Mouse (Mus musculus) embryonic facial prominence, embryonic 10.5 days (tissue): ENCODE results near the gene Flt3l. TPM values are rescaled to one million over a fixed set of nuclear protein-coding genes. Genes with fewer than 3 reads are reported as not detected.

Experiments
- DNase-seq: peaks from one replicate; pipeline ENCODE4 v3.0.0-alpha.2; 2017; ENCODE audit warnings: low spot score
- H3K27ac ChIP-seq: fragments of 300-500 bp; sonication (generic); replicated peaks from 2 replicates; pipeline ENCODE4 v1.5.1; 2016; ENCODE audit warnings: mild to moderate bottlenecking
- H3K27me3 ChIP-seq: fragments of 300-500 bp; sonication (generic); replicated peaks from 2 replicates; pipeline ENCODE4 v1.6.1; 2016; ENCODE audit warnings: low read depth, mild to moderate bottlenecking; ENCODE audit not compliant: poor library complexity, severe bottlenecking
- H3K36me3 ChIP-seq: fragments of 300-500 bp; sonication (generic); replicated peaks from 2 replicates; pipeline ENCODE4 v1.6.1; 2016; ENCODE audit warnings: mild to moderate bottlenecking, moderate library complexity
- H3K4me1 ChIP-seq: fragments of 300-500 bp; sonication (generic); 2 replicates; pipeline ENCODE4 v1.6.1; 2016
- H3K4me3 ChIP-seq: fragments of 300-500 bp; sonication (generic); 2 replicates; pipeline ENCODE4 v1.5.1; 2016; ENCODE audit warnings: mild to moderate bottlenecking, moderate library complexity
- H3K9me3 ChIP-seq: fragments of 300-500 bp; sonication (generic); 2 replicates; pipeline ENCODE4 v1.6.1; 2016; ENCODE audit warnings: mild to moderate bottlenecking
- WGBS: fragments of 180-500 bp; shearing (Covaris S2); methylation state at CpG from one replicate; pipeline ENCODE4 v1.1.7; 2016; 5-methylcytosine and 5-hydroxymethylcytosine counted together
- polyA plus RNA-seq: library from polyadenylated mRNA; unstranded; fragments of >200 nt; fragmentation: Nextera tagmentation; extraction: Ambion mirVana; gene quantifications from 2 replicates; pipeline ENCODE4 v1.2.1, GENCODE M21; 2016

Flt3l gene
- polyA plus RNA-seq, 1 experiment from 2014 or later = 1.8 TPM

DNA sequence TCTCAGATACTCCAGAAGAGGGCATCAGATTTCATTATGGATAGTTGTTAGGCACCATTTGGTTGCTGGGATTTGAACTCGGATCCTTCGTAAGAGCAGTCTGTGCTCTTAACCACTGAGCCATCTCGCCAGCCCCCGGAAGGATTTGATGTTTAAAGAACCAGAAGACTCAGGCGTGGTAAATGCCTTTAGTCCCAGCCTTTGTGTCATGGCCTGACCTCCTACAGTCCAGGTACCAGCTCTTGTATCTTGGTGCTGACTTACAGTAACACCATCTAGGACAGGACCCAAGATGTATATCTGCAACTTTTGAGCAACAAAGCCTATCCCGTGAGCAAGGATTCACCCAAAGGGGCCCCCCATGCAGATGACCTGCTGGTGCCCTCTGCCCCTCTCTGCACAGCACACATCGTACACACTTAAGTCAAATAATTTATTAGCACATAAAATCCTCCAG is 11.1 kb downstream of the Flt3l start:
- H3K4me3 ChIP-seq = peak overlapping the region; percentile 88

DNA sequence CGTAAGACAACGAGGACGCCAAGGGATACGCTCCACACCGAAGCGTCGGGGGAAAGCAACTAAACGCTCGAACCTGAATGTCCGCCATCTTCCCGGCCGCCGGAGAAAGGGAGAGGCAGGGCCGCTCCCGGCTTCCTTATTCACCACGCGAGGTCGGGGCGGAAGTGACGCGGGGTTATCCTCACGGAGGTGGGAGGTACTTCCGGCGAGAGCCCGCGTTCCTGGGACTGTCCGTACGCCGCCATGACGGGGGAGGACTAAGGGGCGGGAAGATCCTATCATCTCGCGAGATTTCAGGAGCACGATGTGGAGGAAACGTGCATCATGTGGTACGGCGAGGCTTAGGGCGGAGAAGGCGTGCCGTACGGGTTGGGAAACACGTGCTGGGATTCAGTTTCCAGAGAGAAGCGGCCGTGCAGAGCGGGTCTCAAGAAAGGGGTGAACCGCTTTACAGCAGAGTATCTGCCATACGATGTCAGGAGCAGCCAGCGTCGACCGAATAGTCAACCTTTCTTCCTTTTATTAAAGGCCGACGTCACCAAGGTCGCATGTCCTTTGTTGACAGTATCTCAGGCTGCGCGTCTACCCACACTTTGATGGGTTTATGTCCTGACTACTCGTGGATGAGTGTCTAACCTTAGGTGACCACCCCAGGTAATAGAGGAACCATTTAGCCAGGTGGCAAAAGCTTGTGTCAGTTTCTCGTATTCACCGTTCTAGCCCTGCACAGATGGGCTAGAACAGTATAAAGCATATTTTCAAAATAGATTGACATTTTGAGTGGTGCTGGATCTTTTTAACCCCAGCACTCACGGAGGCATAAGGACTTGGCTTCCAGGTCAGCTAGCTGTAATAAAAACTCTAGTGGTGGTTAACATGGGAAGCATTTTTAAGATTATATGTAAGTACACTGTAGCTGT is 11.7 kb downstream of the Flt3l start, which contains the start of gene Rps11:
TSS of gene Rps11 (minus strand) at position 216 of the 920 bp plus-strand sequence.
- peak; percentile 99 for DNase-seq
- peaks cover 58% of the 10 kb centered on the region for H3K4me1 ChIP-seq

More for the DNA sequence above, 11.1 kb downstream of the Flt3l start:
- H3K27me3 ChIP-seq = no peaks in the 10 kb centered on the region
- 18% methylated on average over 7 of the region's 7 CpGs for WGBS
- H3K9me3 ChIP-seq = no peaks in the 10 kb centered on the region
- DNase-seq = peak; percentile 61
- peaks cover 66% of the 10 kb centered on the region for H3K36me3 ChIP-seq
- peaks cover 65% of the 10 kb centered on the region for H3K4me1 ChIP-seq
- peak overlapping the region; percentile 96; the same call in 1 of the 2 replicates for H3K27ac ChIP-seq

DNA sequence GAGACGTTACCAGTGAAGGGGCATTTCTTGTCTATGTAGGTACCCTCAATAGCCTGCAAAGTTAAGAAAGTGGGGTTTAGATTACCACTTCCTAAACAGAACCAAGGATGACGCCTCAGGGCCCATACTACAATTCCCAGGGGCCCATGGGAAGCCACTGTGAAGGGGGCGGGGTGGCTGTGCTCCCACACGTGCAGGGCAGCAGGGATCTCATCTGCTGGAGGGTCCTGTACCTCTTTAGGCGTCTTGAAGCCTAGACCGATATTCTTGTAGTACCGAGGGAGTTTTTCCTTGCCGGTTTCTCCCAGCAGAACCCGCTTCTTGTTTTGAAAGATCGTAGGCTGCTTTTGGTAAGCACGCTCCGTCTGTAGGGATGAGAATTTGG is 13.1 kb downstream of the Flt3l start:
- peak; percentile 36 for DNase-seq
- Histone ChIP-seq H3K9me3 (no peaks in the 10 kb centered on the region), H3K27me3 (no peaks in the 10 kb centered on the region), H3K36me3 (peaks cover 86% of the 10 kb centered on the region), H3K4me1 (peaks cover 53% of the 10 kb centered on the region), H3K27ac (peak overlapping the region; percentile 96), H3K4me3 (peak overlapping the region; percentile 88)
- WGBS = 27% methylated on average over 12 of the region's 12 CpGs

More for the DNA sequence above, 11.7 kb downstream of the Flt3l start, which contains the start of gene Rps11:
- peak within 1 kb of the TSS; percentile 88 for H3K4me3 ChIP-seq
- WGBS = under 1% methylated on average over 59 of the region's 59 CpGs
- H3K9me3 ChIP-seq = no peaks in the 10 kb centered on the region
- H3K27ac ChIP-seq = peak within 1 kb of the TSS; percentile 96
- peaks cover 73% of the 10 kb centered on the region for H3K36me3 ChIP-seq
- H3K27me3 ChIP-seq = no peaks in the 10 kb centered on the region

DNA sequence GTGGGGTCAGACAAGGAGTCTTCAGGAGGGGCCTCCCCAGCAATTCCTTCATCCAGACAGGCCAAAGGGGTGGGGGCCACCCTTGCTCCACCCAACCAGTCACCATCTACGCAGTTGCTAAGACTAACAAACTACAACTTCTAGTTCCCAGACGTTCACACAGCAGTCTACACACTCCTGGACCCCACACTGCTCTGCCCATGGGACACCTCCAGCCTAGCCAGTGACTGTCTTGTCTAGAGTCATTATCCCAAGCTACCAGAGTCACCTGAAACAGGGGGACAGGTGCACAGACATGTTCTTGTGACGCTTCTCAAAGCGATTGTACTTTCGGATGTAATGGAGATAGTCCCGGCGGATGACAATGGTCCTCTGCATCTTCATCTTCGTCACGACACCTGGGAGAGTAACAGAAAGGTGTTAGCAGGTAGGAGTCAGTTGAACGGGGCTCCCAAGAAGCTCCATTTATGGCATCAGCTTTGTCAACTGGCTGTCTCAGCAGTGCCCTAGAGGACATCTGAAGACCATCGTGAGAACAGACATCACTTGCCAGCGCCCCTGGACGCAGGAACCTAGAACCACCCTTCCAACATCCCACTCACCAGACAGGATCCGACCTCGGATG is 13.6 kb downstream of the Flt3l start:
- H3K36me3 ChIP-seq = peaks cover 88% of the 10 kb centered on the region
- peaks cover 55% of the 10 kb centered on the region for H3K4me1 ChIP-seq
- peak overlapping the region; percentile 96 for H3K27ac ChIP-seq

DNA sequence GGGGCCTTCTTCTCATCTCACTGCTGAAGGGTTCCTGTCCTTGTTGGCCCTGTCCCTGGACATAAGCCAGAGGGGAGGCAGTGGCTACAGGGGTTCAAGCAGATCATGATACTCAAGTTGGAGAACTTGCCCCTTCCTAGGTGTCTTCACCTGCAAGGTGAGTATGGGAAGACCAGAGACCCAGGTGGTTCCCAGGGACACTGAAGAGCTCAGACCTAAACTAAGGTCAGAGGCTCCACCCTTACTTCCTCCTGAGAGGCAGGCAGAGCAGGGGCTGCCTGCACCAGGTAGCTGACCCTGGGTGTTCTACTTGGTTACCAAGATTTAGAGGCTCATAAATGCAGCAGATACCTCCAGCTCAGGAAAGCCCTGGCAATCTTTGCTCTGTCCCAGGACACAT is 14.3 kb downstream of the Flt3l start:
- Histone ChIP-seq H3K4me3 (peak overlapping the region; percentile 33; the same call in 1 of the 2 replicates), H3K4me1 (peaks cover 51% of the 10 kb centered on the region), H3K36me3 (peaks cover 83% of the 10 kb centered on the region), H3K27ac (no peak overlapping the region), H3K9me3 (no peaks in the 10 kb centered on the region), H3K27me3 (no peaks in the 10 kb centered on the region)
- no peak for DNase-seq

More for the DNA sequence above, 13.6 kb downstream of the Flt3l start:
- Histone ChIP-seq H3K27me3 (no peaks in the 10 kb centered on the region), H3K9me3 (no peaks in the 10 kb centered on the region), H3K4me3 (peak overlapping the region; percentile 88)
- WGBS = 87% methylated on average over 15 of the region's 15 CpGs
- no peak for DNase-seq

DNA sequence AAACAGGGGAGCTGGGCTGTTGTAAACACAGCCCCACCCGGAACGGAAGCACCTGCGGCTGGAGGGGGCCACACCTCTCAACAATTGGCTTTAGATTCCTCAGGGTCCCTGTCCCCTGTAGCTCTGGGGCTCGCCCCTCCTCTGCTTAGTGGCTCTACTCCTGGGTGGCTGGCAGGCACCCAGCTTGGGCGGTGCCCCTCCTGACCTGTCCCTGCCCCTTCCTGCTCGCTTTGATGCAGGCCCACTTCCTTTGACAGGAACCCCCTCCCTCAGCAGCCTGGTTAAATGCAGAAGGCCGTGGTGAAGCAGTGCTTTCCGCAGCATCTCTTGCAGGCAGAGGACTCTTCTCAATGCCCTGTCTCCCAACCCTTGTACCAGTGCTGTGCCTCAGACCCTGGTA is 14.8 kb downstream of the Flt3l start:
- WGBS = 78% methylated on average over 8 of the region's 8 CpGs
- peaks cover 77% of the 10 kb centered on the region for H3K36me3 ChIP-seq
- H3K4me1 ChIP-seq = peaks cover 46% of the 10 kb centered on the region
- H3K27me3 ChIP-seq = no peaks in the 10 kb centered on the region
- peak overlapping the region; percentile 33; the same call in 1 of the 2 replicates for H3K4me3 ChIP-seq
- DNase-seq = no peak
- no peaks in the 10 kb centered on the region for H3K9me3 ChIP-seq
- H3K27ac ChIP-seq = no peak overlapping the region

DNA sequence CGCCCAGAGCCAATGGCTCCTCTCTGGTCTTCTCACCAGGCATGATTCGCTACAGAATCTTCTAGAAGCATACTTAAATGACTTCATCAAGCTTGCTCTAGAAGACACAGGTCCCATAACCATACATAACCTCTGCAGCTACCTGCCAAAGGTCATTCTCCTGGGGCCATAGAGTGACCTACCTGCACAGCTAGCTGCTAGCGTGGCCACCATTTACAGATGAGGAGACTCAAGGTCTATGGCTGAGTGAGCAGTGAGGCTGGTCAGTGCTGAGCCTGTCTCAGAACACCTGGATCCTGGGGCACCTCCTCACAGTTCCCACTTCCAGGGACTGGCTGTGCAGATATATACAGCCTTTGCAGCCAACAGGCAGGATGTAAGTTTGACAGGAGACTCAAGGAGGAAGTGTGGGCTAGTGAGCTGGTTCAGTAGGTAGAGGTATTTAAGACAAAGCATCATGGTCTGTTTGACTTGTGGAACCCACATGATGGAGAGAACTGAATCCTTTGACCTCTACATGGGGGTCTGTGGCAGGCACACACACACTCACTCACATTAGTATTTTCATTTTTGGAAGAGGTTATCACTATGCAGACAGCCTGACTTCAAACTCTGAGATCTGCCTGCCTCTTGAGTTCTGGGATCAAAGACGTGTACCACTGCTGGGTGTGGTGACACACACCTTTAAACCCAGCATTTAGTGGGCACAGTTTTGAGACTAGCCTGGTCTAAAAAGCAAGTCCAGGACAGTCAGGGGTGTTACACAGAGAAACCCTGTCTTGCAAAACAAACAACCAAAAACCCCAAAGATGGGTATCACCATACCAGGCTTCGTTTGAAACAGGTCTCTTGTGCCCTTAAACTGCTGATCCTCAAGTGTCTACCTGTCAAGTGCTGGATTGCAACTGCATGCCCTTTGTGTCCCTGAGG is 16.2 kb downstream of the Flt3l start:
- Histone ChIP-seq H3K4me3 (0 out of 2 replicates have a peak overlapping the region, but pooled peaks have one; percentile 33), H3K9me3 (no peaks in the 10 kb centered on the region), H3K4me1 (peaks cover 32% of the 10 kb centered on the region), H3K27me3 (no peaks in the 10 kb centered on the region), H3K36me3 (peaks cover 64% of the 10 kb centered on the region), H3K27ac (no peak overlapping the region)
- no peak for DNase-seq
- 86% methylated on average over 5 of the region's 5 CpGs for WGBS

DNA sequence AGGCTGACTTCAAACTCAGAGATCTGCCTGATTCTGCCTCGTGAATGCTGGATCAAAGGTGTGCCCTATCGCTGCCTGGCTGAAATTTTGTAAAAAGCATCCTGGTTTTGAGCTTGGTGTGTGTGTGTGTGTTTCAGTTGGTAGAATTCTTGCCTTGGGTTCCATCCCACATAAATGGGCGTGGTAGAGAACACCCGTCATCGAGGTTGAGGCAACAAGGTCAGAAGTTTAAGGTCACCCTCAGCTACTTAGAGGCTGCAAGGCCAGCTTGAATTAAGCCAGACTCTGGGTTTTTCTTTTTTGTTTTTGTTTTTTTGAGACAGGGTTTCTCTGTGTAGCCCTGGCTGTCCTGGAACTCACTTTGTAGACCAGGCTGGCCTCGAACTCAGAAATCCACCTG is 17.9 kb downstream of the Flt3l start:
- Histone ChIP-seq H3K4me1 (peaks cover 25% of the 10 kb centered on the region), H3K9me3 (no peaks in the 10 kb centered on the region), H3K4me3 (no peak overlapping the region), H3K27me3 (no peaks in the 10 kb centered on the region), H3K27ac (no peak overlapping the region), H3K36me3 (peaks cover 59% of the 10 kb centered on the region)
- no peak for DNase-seq
- 94% methylated on average over 6 of the region's 6 CpGs for WGBS

DNA sequence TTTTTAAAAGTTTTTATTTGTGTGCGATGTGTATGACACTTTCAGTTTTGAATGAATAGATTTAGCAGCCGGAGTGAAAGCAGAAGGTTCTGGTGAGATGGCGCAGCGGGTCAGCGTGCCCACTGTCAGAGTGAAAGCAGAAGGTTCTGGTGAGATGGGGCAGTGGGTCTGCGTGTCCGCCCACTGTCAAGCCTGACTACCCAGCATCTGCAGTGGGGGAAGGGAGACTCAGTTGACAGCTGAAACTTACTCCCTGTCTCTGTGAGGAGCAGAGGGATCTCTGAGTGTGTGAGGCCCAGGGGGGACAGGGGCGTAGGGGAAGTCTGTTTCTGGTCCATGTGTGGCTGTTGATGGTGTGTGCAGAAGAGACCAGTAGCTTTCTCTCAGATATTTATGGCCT is 18.7 kb downstream of the Flt3l start:
- peaks cover 51% of the 10 kb centered on the region for H3K36me3 ChIP-seq

DNA sequence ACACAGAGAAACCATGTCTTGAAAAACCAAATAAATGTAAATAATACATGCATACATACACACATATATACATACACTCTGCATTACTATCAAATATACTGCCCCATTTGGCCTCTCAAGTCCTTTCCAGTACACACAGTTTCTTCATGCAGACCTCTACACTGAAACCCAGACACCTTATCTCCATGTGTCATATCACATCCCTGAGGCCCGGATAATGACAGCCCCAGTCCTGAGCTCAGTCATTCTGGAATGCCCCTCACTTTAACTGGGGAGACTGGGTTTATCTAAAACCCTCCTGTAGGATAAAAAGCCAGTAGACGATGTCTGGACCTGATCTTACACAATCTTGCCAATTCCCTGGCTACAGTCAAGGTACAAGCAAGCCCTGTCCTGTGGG is 22.8 kb downstream of the Flt3l start:
- no peaks in the 10 kb centered on the region for H3K9me3 ChIP-seq
- no peak overlapping the region for H3K4me3 ChIP-seq
- H3K36me3 ChIP-seq = peaks cover 10% of the 10 kb centered on the region
- H3K27ac ChIP-seq = no peak overlapping the region
- no peaks in the 10 kb centered on the region for H3K27me3 ChIP-seq
- 90% methylated on average over 2 of the region's 2 CpGs for WGBS
- no peak for DNase-seq
- 0 out of 2 replicates have a peak, but pooled peaks cover 3% of the 10 kb centered on the region for H3K4me1 ChIP-seq

More for the DNA sequence above, 18.7 kb downstream of the Flt3l start:
- H3K4me1 ChIP-seq = peaks cover 18% of the 10 kb centered on the region
- H3K27ac ChIP-seq = no peak overlapping the region
- 83% methylated on average over 8 of the region's 8 CpGs for WGBS
- H3K4me3 ChIP-seq = no peak overlapping the region
- no peaks in the 10 kb centered on the region for H3K9me3 ChIP-seq
- H3K27me3 ChIP-seq = no peaks in the 10 kb centered on the region
- DNase-seq = no peak

DNA sequence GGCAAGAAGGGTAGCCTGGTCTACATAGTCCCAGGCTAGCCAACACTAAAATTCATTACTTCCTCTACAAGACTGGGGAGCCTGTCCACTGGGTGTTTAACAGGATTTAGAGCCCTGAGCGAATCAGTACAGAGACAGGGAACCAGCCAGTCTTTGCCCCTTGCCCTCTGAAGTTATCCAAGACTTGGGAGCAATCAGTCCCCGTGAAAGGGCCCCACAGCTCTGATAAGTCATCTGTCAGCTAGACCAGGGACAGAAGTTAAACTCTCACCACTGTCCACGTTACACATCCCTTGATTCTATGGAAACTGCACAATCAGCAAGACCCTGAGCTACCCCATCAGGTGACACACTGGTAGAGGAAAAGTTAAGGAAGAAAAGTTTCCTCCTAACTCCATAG is 23.7 kb downstream of the Flt3l start:
- no peak overlapping the region for H3K4me3 ChIP-seq
- H3K36me3 ChIP-seq = peaks cover under 1% of the 10 kb centered on the region
- H3K9me3 ChIP-seq = no peaks in the 10 kb centered on the region
- no peak overlapping the region for H3K27ac ChIP-seq
- no peak for DNase-seq
- H3K4me1 ChIP-seq = 0 out of 2 replicates have a peak, but pooled peaks cover under 1% of the 10 kb centered on the region
- 75% methylated on average over 3 of the region's 3 CpGs for WGBS
- H3K27me3 ChIP-seq = no peaks in the 10 kb centered on the region

DNA sequence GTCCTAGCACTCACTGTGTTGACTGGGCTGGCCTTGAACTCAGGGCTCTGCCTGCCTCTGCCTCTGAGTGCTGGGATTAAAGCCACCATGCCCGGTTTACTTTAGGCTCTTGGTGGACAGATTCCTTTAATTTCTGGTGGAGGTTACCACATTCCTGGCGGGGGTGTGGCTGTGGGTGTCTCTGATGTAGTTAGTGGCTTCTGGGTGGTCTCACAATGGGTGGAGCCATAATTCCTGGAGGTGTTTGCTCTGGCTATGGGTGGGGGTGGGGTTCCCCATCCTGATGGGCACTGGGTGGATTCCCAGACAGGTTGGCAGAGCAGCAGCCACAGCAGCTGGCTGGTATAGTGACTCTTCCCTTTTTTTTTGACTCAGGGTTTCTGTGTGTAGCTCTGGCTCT is 24.3 kb downstream of the Flt3l start:
- DNase-seq = no peak
- H3K36me3 ChIP-seq = no peaks in the 10 kb centered on the region
- 63% methylated on average over 2 of the region's 2 CpGs for WGBS

More for the DNA sequence above, 24.3 kb downstream of the Flt3l start:
- Histone ChIP-seq H3K4me3 (no peak overlapping the region), H3K4me1 (peaks cover 3% of the 10 kb centered on the region; the same call in 1 of the 2 replicates), H3K27me3 (no peaks in the 10 kb centered on the region), H3K9me3 (no peaks in the 10 kb centered on the region), H3K27ac (no peak overlapping the region)
